Mouse (Mus musculus): ENCODE measurements around the gene Vmn1r101.
"Not testable (repeated sequence)": the region's sequence is repeated elsewhere in the genome, so short reads cannot be mapped to it uniquely, and the experiment has no call there.

Vmn1r101 gene

GRCm38 (mm10) chr7:20442493-20442892, at the start of gene Vmn1r101:
Vmn1r101 (minus strand) TSS chr7:20442593.
- DNase-seq, result not testable (repeated sequence)

DNA sequence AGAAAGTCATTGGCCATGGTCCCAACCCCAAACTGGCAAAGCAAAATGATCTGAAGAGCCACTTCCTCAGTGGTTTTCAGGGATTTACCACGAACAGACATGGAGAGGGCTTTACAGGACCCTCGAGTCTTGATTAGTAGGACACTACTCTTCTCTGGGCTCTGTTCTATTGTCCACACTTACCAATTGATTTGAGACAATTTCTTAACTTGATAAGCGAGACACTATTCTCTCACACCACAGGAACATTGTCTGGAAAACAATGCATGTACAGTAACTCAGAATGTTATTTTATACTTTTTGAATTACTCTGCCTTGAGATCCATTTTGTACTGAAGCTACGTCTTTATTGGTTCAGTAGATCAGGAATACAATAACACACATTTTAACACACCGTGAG, 32.4 kb upstream of the Vmn1r101 start, which contains the start of gene Gm10670:
TSS of gene Gm10670 (minus strand) at position 101 of the 400 bp plus-strand sequence.
- DNase-seq, result not testable (repeated sequence)

DNA sequence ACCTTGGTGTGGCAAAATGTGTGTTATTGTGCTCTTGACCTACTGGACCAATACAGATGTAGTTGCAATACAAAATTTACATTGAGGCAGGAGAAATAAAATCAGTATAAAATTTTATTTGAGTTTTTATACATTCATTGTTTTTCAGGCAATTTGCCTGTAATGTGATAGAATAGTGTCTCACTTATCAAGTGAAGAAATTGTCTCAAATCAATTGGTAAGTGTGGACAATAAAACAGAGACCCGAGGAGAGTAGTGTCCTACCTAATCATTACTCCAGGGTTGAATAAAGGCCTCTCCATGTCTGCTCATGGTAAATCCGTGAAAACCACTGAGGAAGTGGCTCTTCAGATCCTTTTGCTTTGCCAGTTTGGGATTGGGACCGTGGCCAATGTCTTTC, 24.8 kb downstream of the Vmn1r101 start, which contains the start of gene Vmn1r100:
TSS of gene Vmn1r100 (plus strand) at position 301 of the 400 bp plus-strand sequence.
- not testable (repeated sequence) for DNase-seq
